Mouse (Mus musculus) limb, embryonic 14.5 days (tissue): ENCODE results near the gene Tfam. TPM values are rescaled to one million over a fixed set of nuclear protein-coding genes. Genes with fewer than 3 reads are reported as not detected.

Experiments
- ATAC-seq: fragments of 200-750 bp; cut with Nextera tagmentation; 2 replicates; pipeline ENCODE4 v1.8.0; 2017; ENCODE audit warnings: low read depth, moderate number of reproducible peaks, moderate TSS enrichment; ENCODE audit not compliant: low FRiP score
- DNase-seq: peaks from one replicate; pipeline ENCODE4 v3.0.0-alpha.2; 2015; ENCODE audit warnings: low spot score
- H3K27ac ChIP-seq: fragments of 300-500 bp; sonication (generic); replicated peaks from 2 replicates; pipeline ENCODE4 v1.5.1; 2014; ENCODE audit warnings: low read depth, mild to moderate bottlenecking, low read length, moderate library complexity, mixed read lengths
- H3K27me3 ChIP-seq: fragments of 300-500 bp; sonication (generic); 2 replicates; pipeline ENCODE4 v1.6.1; 2014; ENCODE audit warnings: low read length, mixed read lengths; ENCODE audit not compliant: control insufficient read depth, insufficient read depth
- H3K36me3 ChIP-seq: fragments of 300-500 bp; sonication (generic); 2 replicates; pipeline ENCODE4 v1.6.1; 2014; ENCODE audit warnings: mild to moderate bottlenecking, low read length, moderate library complexity, mixed read lengths; ENCODE audit not compliant: control insufficient read depth, insufficient read depth
- H3K4me1 ChIP-seq: fragments of 300-500 bp; sonication (generic); 2 replicates; pipeline ENCODE4 v1.6.1; 2014; ENCODE audit warnings: antibody characterized with exemption, low read length, mixed read lengths; ENCODE audit not compliant: control insufficient read depth, insufficient read depth
- H3K4me2 ChIP-seq: fragments of 300-500 bp; sonication (generic); replicated peaks from 2 replicates; pipeline ENCODE4 v1.6.1; 2014; ENCODE audit warnings: low read depth, mild to moderate bottlenecking, low read length, moderate library complexity; ENCODE audit not compliant: severe bottlenecking
- H3K4me3 ChIP-seq: fragments of 300-500 bp; sonication (generic); replicated peaks from 2 replicates; pipeline ENCODE4 v1.5.1; 2014; ENCODE audit warnings: low read length
- H3K9ac ChIP-seq: fragments of 300-500 bp; sonication (generic); 2 replicates; pipeline ENCODE4 v1.6.1; 2014; ENCODE audit warnings: mild to moderate bottlenecking, low read depth, low read length, moderate library complexity; ENCODE audit not compliant: severe bottlenecking
- H3K9me3 ChIP-seq: fragments of 300-500 bp; sonication (generic); 2 replicates; pipeline ENCODE4 v1.6.1; 2016; ENCODE audit warnings: low read length; ENCODE audit not compliant: control insufficient read depth
- POLR2A ChIP-seq: fragments of 200-500 bp; IDR thresholded peaks from 2 replicates; pipeline ENCODE4 v1.8.0; 2012; ENCODE audit warnings: inconsistent platforms, mild to moderate bottlenecking, moderate library complexity, borderline replicate concordance; ENCODE audit not compliant: insufficient read depth, insufficient read length; ENCODE audit errors: extremely low read depth
- WGBS: fragments of 180-500 bp; shearing (Covaris S2); extraction: QIAGEN DNeasy Blood & Tissue Kit; methylation state at CpG from one replicate; pipeline ENCODE4 v1.1.7; 2014; 5-methylcytosine and 5-hydroxymethylcytosine counted together
- polyA plus RNA-seq, 2 experiments: library from polyadenylated mRNA; depleted of rRNA in 1 of 2; stranded (reverse) in 1 of 2; unstranded in 1 of 2; fragments of >200 nt; fragmentation: Nextera tagmentation in 1 of 2; extraction: Ambion mirVana in 1 of 2; gene quantifications; 2 replicates each; pipeline versions ENCODE4 v1.2.1 to v1.2.3; 2012 to 2014

Tfam gene
- polyA plus RNA-seq, 2 experiments, result 28.4 to 58.7 TPM

DNA sequence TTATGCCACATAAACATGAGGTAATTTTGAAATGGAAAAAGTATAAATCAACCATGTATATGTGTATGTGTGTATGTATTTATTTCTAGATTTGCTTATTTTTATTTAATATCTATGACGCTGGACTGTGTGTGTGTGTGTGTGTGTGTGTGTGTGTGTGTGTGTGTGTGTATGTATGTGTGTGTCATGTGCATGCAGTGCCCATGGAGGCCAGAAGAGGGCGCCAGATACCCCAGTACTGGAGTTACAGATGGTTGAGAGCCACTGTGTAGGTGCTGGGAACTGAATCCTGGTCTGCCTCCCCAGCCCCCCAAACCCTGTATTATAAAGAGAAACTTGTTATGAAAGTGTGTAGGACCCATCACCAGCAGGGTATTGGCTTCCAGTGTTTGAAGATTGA, 58.0 kb downstream of the Tfam start:
- WGBS, result 87% methylated on average over 2 of the region's 2 CpGs
- no peak for DNase-seq
- no peak for ATAC-seq

DNA sequence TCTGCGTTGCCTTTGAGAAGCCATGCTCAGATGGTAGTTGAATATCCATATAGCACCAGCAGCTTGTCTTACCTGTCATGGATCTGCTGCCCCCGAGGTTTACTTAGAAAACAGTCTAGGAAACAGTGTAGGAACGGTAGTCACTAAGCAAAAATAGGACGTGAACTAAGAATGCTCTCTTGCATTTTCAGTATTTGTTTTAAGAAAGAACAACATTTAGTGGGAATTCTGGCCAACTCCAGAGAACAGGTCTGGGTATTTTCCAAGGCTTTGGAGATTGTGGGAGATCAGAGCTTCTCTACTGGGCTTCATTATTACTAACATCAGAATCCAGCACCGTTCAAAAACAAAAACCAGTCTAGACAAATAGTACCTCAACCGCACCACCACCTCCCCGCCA, 60.9 kb downstream of the Tfam start:
- Histone ChIP-seq H3K27ac (no peak overlapping the region), H3K9me3 (no peaks in the 10 kb centered on the region), H3K9ac (no peak overlapping the region), H3K36me3 (no peaks in the 10 kb centered on the region), H3K4me3 (no peak overlapping the region), H3K4me2 (no peak overlapping the region), H3K4me1 (no peaks in the 10 kb centered on the region), H3K27me3 (no peaks in the 10 kb centered on the region)
- TF ChIP-seq POLR2A, result no peak
- DNase-seq (no peak), ATAC-seq (no peak)
- 90% methylated on average over 7 of the region's 7 CpGs for WGBS

More for the DNA sequence above, 58.0 kb downstream of the Tfam start:
- Histone ChIP-seq H3K9me3 (no peaks in the 10 kb centered on the region), H3K36me3 (no peaks in the 10 kb centered on the region), H3K4me3 (no peak overlapping the region), H3K27me3 (no peaks in the 10 kb centered on the region), H3K4me2 (no peak overlapping the region), H3K4me1 (peaks cover 5% of the 10 kb centered on the region; the same call in 1 of the 2 replicates), H3K27ac (no peak overlapping the region), H3K9ac (no peak overlapping the region)
- no peak for TF ChIP-seq POLR2A

DNA sequence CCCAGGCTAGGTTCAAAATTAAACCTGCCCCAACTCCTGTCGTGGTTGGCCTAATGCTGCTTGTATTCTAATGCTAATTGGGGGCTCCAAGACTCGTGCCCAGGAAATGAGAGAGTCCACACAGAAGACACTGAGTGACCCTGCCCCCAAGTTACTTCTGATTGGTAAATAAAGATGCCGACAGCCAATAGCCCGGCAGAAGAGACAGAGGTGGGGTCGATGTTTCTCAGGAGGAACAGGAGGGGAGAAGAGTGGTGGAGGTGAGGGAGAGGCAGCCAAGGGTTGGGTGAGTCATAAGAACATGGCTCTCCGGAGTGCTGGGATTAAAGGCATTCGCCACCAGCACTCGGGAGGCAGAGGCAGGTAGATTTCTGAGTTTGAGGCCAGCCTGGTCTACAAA, 61.7 kb downstream of the Tfam start:
- no peak for DNase-seq
- Histone ChIP-seq H3K27me3 (no peaks in the 10 kb centered on the region), H3K4me2 (no peak overlapping the region), H3K9me3 (no peaks in the 10 kb centered on the region), H3K4me1 (no peaks in the 10 kb centered on the region), H3K36me3 (no peaks in the 10 kb centered on the region), H3K9ac (no peak overlapping the region), H3K27ac (no peak overlapping the region), H3K4me3 (no peak overlapping the region)
- no peak for TF ChIP-seq POLR2A
- ATAC-seq, result no peak
- 78% methylated on average over 8 of the region's 8 CpGs for WGBS

Other genes with a start within 250 kb of the Tfam start
- gene Bicc1, start 78.6 kb downstream of the Tfam start, polyA plus RNA-seq (2012; rRNA removed), result 38.8 and 42.2 TPM in 2 replicates
- 48.2 and 50.5 TPM in 2 replicates for gene Bicc1, start 78.6 kb downstream of the Tfam start, polyA plus RNA-seq (2014; fragmentation: Nextera tagmentation; extraction: Ambion mirVana)
- gene Ube2d1, start 47.0 kb upstream of the Tfam start, polyA plus RNA-seq (2012; rRNA removed), result 89.5 and 103 TPM in 2 replicates
- 76.3 and 82.0 TPM in 2 replicates for gene Ube2d1, start 47.0 kb upstream of the Tfam start, polyA plus RNA-seq (2014; fragmentation: Nextera tagmentation; extraction: Ambion mirVana)
- 25.0 and 35.7 TPM in 2 replicates for gene Cisd1, start 106.7 kb upstream of the Tfam start, polyA plus RNA-seq (2012; rRNA removed)
- gene Cisd1, start 106.7 kb upstream of the Tfam start, polyA plus RNA-seq (2014; fragmentation: Nextera tagmentation; extraction: Ambion mirVana), result 79.1 and 80.0 TPM in 2 replicates
- 8.6 and 8.8 TPM in 2 replicates for gene Ipmk, start 109.5 kb upstream of the Tfam start, polyA plus RNA-seq (2012; rRNA removed)
- 11.9 and 13.3 TPM in 2 replicates for gene Ipmk, start 109.5 kb upstream of the Tfam start, polyA plus RNA-seq (2014; fragmentation: Nextera tagmentation; extraction: Ambion mirVana)